Mouse (Mus musculus): ENCODE results near the gene Gbp7. TPM values are rescaled to one million over a fixed set of nuclear protein-coding genes. Genes with fewer than 3 reads are reported as not detected.
"Not testable (repeated sequence)": the region's sequence is repeated elsewhere in the genome, so short reads cannot be mapped to it uniquely, and the experiment has no call there.

Gbp7 gene
- polyA plus RNA-seq, 2 experiments = 0.82 to 3.4 TPM

- WGBS = 86% methylated on average over 14 of the region's 14 CpGs
- Histone ChIP-seq H3K27me3 (ENCODE audit: control insufficient read depth, insufficient read depth, low read length) (no peaks in the 10 kb centered on the region), H3K4me2 (replicated peaks; ENCODE audit: low read depth, low read length, severe bottlenecking) (no peak overlapping the region), H3K4me3 (replicated peaks; ENCODE audit: low read length) (no peak overlapping the region), H3K4me1 (ENCODE audit: control insufficient read depth, insufficient read depth, low read length) (no peaks in the 10 kb centered on the region), H3K27ac (replicated peaks; ENCODE audit: low read depth, low read length) (no peak overlapping the region), H3K36me3 (ENCODE audit: control insufficient read depth, insufficient read depth, low read length) (no peaks in the 10 kb centered on the region), H3K9ac (ENCODE audit: low read depth, low read length, severe bottlenecking) (no peak overlapping the region), H3K9me3 (ENCODE audit: control insufficient read depth, low read length) (no peaks in the 10 kb centered on the region)
- ATAC-seq (ENCODE audit: low FRiP score, low read depth) = no peak
- DNase-seq (ENCODE audit: low spot score) = no peak
- TF ChIP-seq POLR2A (IDR thresholded peaks at IDR 0.05; ENCODE audit: borderline replicate concordance, extremely low read depth, insufficient read depth, insufficient read length) = no peak
These were observed 31.0 kb downstream of the Gbp7 start for GRCm38 (mm10) chr3:142561045-142561646.

GRCm38 (mm10) chr3:142561666-142562065 is 31.5 kb downstream of the Gbp7 start:
- Histone ChIP-seq H3K36me3 (ENCODE audit: control insufficient read depth, insufficient read depth, low read length) (no peaks in the 10 kb centered on the region), H3K27ac (replicated peaks; ENCODE audit: low read depth, low read length) (no peak overlapping the region), H3K9ac (ENCODE audit: low read depth, low read length, severe bottlenecking) (no peak overlapping the region), H3K9me3 (ENCODE audit: control insufficient read depth, low read length) (no peaks in the 10 kb centered on the region), H3K27me3 (ENCODE audit: control insufficient read depth, insufficient read depth, low read length) (no peaks in the 10 kb centered on the region), H3K4me1 (ENCODE audit: control insufficient read depth, insufficient read depth, low read length) (no peaks in the 10 kb centered on the region), H3K4me2 (replicated peaks; ENCODE audit: low read depth, low read length, severe bottlenecking) (no peak overlapping the region), H3K4me3 (replicated peaks; ENCODE audit: low read length) (no peak overlapping the region)
- WGBS = 79% methylated on average over 7 of the region's 7 CpGs
- ATAC-seq (ENCODE audit: low FRiP score, low read depth) (no peak), DNase-seq (ENCODE audit: low spot score) (no peak)
- TF ChIP-seq POLR2A (IDR thresholded peaks at IDR 0.05; ENCODE audit: borderline replicate concordance, extremely low read depth, insufficient read depth, insufficient read length) = no peak

GRCm38 (mm10) chr3:142567490-142567889 is 37.3 kb downstream of the Gbp7 start:
- ATAC-seq (ENCODE audit: low FRiP score, low read depth) = not testable (repeated sequence)

GRCm38 (mm10) chr3:142570738-142571137 is 40.6 kb downstream of the Gbp7 start:
- ATAC-seq (ENCODE audit: low FRiP score, low read depth) (no peak), DNase-seq (ENCODE audit: low spot score) (no peak)
- Histone ChIP-seq H3K27me3 (ENCODE audit: control insufficient read depth, insufficient read depth, low read length) (no peaks in the 10 kb centered on the region), H3K9me3 (ENCODE audit: control insufficient read depth, low read length) (no peaks in the 10 kb centered on the region), H3K36me3 (ENCODE audit: control insufficient read depth, insufficient read depth, low read length) (no peaks in the 10 kb centered on the region), H3K4me2 (replicated peaks; ENCODE audit: low read depth, low read length, severe bottlenecking) (no peak overlapping the region), H3K4me3 (replicated peaks; ENCODE audit: low read length) (no peak overlapping the region), H3K4me1 (ENCODE audit: control insufficient read depth, insufficient read depth, low read length) (no peaks in the 10 kb centered on the region), H3K9ac (ENCODE audit: low read depth, low read length, severe bottlenecking) (no peak overlapping the region), H3K27ac (replicated peaks; ENCODE audit: low read depth, low read length) (no peak overlapping the region)
- 89% methylated on average over 4 of the region's 4 CpGs for WGBS
- TF ChIP-seq POLR2A (IDR thresholded peaks at IDR 0.05; ENCODE audit: borderline replicate concordance, extremely low read depth, insufficient read depth, insufficient read length) = no peak

More at GRCm38 (mm10) chr3:142567490-142567889, 37.3 kb downstream of the Gbp7 start:
- 63% methylated on average over 5 of the region's 5 CpGs for WGBS
- not testable (repeated sequence) for H3K27me3 ChIP-seq (ENCODE audit: control insufficient read depth, insufficient read depth, low read length); H3K4me1 ChIP-seq (ENCODE audit: control insufficient read depth, insufficient read depth, low read length); DNase-seq (ENCODE audit: low spot score); H3K27ac ChIP-seq (replicated peaks; ENCODE audit: low read depth, low read length); H3K9ac ChIP-seq (ENCODE audit: low read depth, low read length, severe bottlenecking); H3K4me2 ChIP-seq (replicated peaks; ENCODE audit: low read depth, low read length, severe bottlenecking); H3K9me3 ChIP-seq (ENCODE audit: control insufficient read depth, low read length); H3K36me3 ChIP-seq (ENCODE audit: control insufficient read depth, insufficient read depth, low read length); H3K4me3 ChIP-seq (replicated peaks; ENCODE audit: low read length)

GRCm38 (mm10) chr3:142577108-142577507 is 47.0 kb downstream of the Gbp7 start:
- H3K4me1 ChIP-seq (ENCODE audit: control insufficient read depth, insufficient read depth, low read length) = no peaks in the 10 kb centered on the region
- no peak overlapping the region for H3K4me2 ChIP-seq (replicated peaks; ENCODE audit: low read depth, low read length, severe bottlenecking)
- H3K36me3 ChIP-seq (ENCODE audit: control insufficient read depth, insufficient read depth, low read length) = no peaks in the 10 kb centered on the region
- no peak overlapping the region for H3K27ac ChIP-seq (replicated peaks; ENCODE audit: low read depth, low read length)
- H3K9ac ChIP-seq (ENCODE audit: low read depth, low read length, severe bottlenecking) = no peak overlapping the region
- DNase-seq (ENCODE audit: low spot score) (no peak), ATAC-seq (ENCODE audit: low FRiP score, low read depth) (no peak)
- TF ChIP-seq POLR2A (IDR thresholded peaks at IDR 0.05; ENCODE audit: borderline replicate concordance, extremely low read depth, insufficient read depth, insufficient read length) = no peak
- H3K27me3 ChIP-seq (ENCODE audit: control insufficient read depth, insufficient read depth, low read length) = no peaks in the 10 kb centered on the region
- no peak overlapping the region for H3K4me3 ChIP-seq (replicated peaks; ENCODE audit: low read length)
- 83% methylated on average over 3 of the region's 3 CpGs for WGBS
- H3K9me3 ChIP-seq (ENCODE audit: control insufficient read depth, low read length) = no peaks in the 10 kb centered on the region

- H3K27me3 ChIP-seq (ENCODE audit: control insufficient read depth, insufficient read depth, low read length) = no peaks in the 10 kb centered on the region
- ATAC-seq (ENCODE audit: low FRiP score, low read depth) = no peak
- no peak for TF ChIP-seq POLR2A (IDR thresholded peaks at IDR 0.05; ENCODE audit: borderline replicate concordance, extremely low read depth, insufficient read depth, insufficient read length)
These were observed 48.2 kb downstream of the Gbp7 start for GRCm38 (mm10) chr3:142578342-142578741.

More at GRCm38 (mm10) chr3:142578342-142578741, 48.2 kb downstream of the Gbp7 start:
- no peak overlapping the region for H3K4me3 ChIP-seq (replicated peaks; ENCODE audit: low read length)
- no peak for DNase-seq (ENCODE audit: low spot score)
- 83% methylated on average over 4 of the region's 4 CpGs for WGBS
- no peak overlapping the region for H3K4me2 ChIP-seq (replicated peaks; ENCODE audit: low read depth, low read length, severe bottlenecking)
- no peak overlapping the region for H3K9ac ChIP-seq (ENCODE audit: low read depth, low read length, severe bottlenecking)
- no peaks in the 10 kb centered on the region for H3K4me1 ChIP-seq (ENCODE audit: control insufficient read depth, insufficient read depth, low read length)
- H3K27ac ChIP-seq (replicated peaks; ENCODE audit: low read depth, low read length) = no peak overlapping the region
- no peaks in the 10 kb centered on the region for H3K9me3 ChIP-seq (ENCODE audit: control insufficient read depth, low read length)
- H3K36me3 ChIP-seq (ENCODE audit: control insufficient read depth, insufficient read depth, low read length) = no peaks in the 10 kb centered on the region

All from limb, embryonic 14.5 days (tissue).